In genomic region chr5:53972905-53973304, GRCm38 (mm10) we compare ENCODE assay signal across 14 mouse cellular contexts.
"Had no signal": no experiment of that assay in that cellular context is flagged by ENCODE, and none has a peak within 500 bp of the region (broad histone marks: within the 10 kb centered on the region; RNA-seq: fewer than 3 reads in every experiment).

No protein-coding gene starts in this region.

- H3K4me2 ChIP-seq: limb, embryonic 12.5 days; limb, embryonic 15.5 days; liver, embryonic 11.5 days; lung, embryonic 14.5 days had no signal

- H3K27me3 ChIP-seq: limb, embryonic 12.5 days; limb, embryonic 15.5 days had no signal

- ATAC-seq: liver, postnatal 0 days; lung, postnatal 0 days had no signal

- DNase-seq: kidney, postnatal 4 days; left cerebral cortex, postnatal 4 days; liver, postnatal 0 days; lung, embryonic 14.5 days; midbrain, embryonic 14.5 days; thymus, adult 18-20 months; thymus, postnatal 36 days had no signal

- H3K4me1 ChIP-seq: limb, embryonic 12.5 days; limb, embryonic 15.5 days had no signal

- H3K4me3 ChIP-seq: limb, embryonic 12.5 days; limb, embryonic 15.5 days had no signal

- H3K36me3 ChIP-seq: limb, embryonic 12.5 days; limb, embryonic 15.5 days had no signal

- H3K9ac ChIP-seq: limb, embryonic 12.5 days; limb, embryonic 15.5 days; liver, embryonic 14.5 days; liver, postnatal 0 days; lung, embryonic 14.5 days had no signal

- H3K27ac ChIP-seq: kidney, postnatal 0 days; limb, embryonic 12.5 days; limb, embryonic 15.5 days; liver, embryonic 14.5 days; macrophage had no signal

- H3K9me3 ChIP-seq: limb, embryonic 12.5 days; limb, embryonic 15.5 days had no signal
